Mouse (Mus musculus) embryonic fibroblast, embryonic 13.5 days (primary cell): ENCODE results near the gene Ptbp2.

ENCODE experiments used
- CTCF ChIP-seq: IDR thresholded peaks from 2 replicates; pipeline ENCODE4 v1.5.1; 2011; ENCODE audit warnings: mild to moderate bottlenecking, control low read depth, low read length, moderate library complexity, borderline replicate concordance; ENCODE audit not compliant: insufficient read depth
- POLR2A ChIP-seq: IDR thresholded peaks from 2 replicates; pipeline ENCODE4 v1.6.1; 2011; ENCODE audit warnings: low read depth, mild to moderate bottlenecking, control low read depth, low read length, moderate library complexity

DNA sequence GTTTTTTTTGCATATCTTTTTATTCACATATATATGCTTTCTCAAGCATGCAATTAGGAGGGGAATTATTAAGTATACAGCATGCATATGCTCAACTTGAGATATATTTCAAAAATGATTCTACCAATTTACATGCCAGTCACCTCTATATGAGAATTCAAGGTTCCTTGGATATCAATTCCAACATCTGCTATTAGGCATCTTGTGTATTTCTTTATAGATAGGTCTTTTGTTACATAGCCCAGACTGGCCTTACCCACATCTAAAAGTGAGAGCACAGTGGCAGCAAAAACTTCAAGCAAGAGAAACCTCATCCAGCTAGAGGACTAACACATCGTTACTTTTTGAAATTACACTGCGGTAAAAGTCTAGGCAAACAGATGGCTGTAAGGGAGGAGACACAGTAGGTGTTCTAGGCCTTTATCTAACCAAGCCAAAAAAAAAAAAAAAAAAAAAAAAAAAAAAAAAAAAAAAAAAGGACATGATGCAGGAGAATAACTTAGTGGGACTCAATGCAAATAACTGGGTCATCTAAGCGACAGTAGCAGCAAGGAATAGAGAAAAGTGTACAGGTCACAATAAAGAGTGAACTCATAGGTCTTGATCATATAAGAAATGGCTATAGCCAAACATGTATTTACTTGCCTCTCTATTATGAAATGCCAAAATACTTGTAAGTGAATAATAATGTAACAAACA lies 34.6 kb downstream of the Ptbp2 start:
- no peak for TF ChIP-seq POLR2A
- TF ChIP-seq CTCF: no peak
